Mouse (Mus musculus) brain, embryonic 14.5 days (tissue): ENCODE results near the gene Tmem109.

Experiments used
- CTCF ChIP-seq: fragments of 200-500 bp; IDR thresholded peaks from 2 replicates; pipeline ENCODE4 v1.5.1; 2012; ENCODE audit warnings: inconsistent platforms, mild to moderate bottlenecking, moderate library complexity, borderline replicate concordance; ENCODE audit not compliant: insufficient read depth, insufficient read length; ENCODE audit errors: extremely low read depth
- POLR2A ChIP-seq: fragments of 200-500 bp; IDR thresholded peaks from 2 replicates; pipeline ENCODE4 v1.6.1; 2012; ENCODE audit warnings: mild to moderate bottlenecking, inconsistent platforms, borderline replicate concordance; ENCODE audit not compliant: poor library complexity, insufficient read depth, insufficient read length, severe bottlenecking; ENCODE audit errors: extremely low read depth

GRCm38 (mm10) chr19:10860072-10860497 lies 21.7 kb downstream of the Tmem109 start:
- TF ChIP-seq CTCF: peak; percentile 3; the same call in 1 of the 2 replicates
- no peak for TF ChIP-seq POLR2A
